Mouse (Mus musculus): ENCODE results near the gene Jph4. TPM values are rescaled to one million over a fixed set of nuclear protein-coding genes. Genes with fewer than 3 reads are reported as not detected.
A peak's percentile ranks its signal among the peaks of the same experiment; 100 is the strongest.

Jph4 gene
- total RNA-seq, 2 experiments from 2014 or later: 300 to 347 TPM

DNA sequence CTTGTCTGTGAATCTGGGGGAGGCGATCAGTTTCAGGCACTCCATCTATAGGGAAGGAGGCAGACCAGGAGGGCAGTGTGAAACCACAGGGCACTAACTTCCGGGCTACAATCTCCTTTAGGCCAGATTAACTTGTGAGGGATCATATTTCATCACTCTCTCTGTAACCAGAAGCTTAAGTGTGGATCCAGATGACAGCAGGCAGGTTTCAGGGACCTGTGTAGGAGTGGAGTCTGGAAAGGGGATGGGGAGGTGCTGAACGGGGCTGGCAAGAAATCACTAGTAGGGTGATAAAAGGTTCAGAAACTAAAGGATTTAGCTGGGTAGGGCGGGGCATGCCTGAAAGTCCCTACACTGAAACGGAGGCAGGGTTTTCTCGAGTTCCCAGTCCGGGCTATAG lies 11.3 kb downstream of the Jph4 start:
- Histone ChIP-seq H3K27ac (peak overlapping the region; percentile 89), H3K4me3 (peak overlapping the region; percentile 53)
- DNase-seq (ENCODE audit: extremely low spot score in 1 of 2, low spot score in 2 of 2): no peak
- no peak for TF ChIP-seq CTCF (IDR thresholded peaks at IDR 0.05)
- intact Hi-C loops (cut with DNase I): no loop called here

DNA sequence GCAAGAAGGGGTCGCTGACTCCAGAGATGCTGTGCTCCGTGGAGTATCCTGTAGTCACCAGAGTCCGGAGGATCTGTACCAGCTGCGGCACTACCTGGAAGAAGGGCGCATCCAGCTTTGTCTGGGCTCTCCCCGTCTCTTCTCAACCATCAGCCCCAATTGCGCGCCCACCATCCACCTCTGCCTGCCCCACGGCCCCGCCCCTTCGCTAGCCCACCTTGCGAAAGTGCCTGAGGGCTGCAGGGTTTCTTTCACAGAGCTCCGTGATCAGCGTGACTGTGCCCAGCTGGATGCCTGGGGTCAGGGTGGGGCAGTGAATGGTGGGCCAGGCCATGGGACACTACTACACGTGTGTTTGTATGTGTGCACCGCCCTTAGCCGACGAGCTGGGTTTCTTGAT lies 12.4 kb downstream of the Jph4 start:
- DNase-seq (ENCODE audit: extremely low spot score in 1 of 2, low spot score in 2 of 2): no peak
- intact Hi-C loops (cut with DNase I): no loop called here
- TF ChIP-seq CTCF (IDR thresholded peaks at IDR 0.05): no peak

DNA sequence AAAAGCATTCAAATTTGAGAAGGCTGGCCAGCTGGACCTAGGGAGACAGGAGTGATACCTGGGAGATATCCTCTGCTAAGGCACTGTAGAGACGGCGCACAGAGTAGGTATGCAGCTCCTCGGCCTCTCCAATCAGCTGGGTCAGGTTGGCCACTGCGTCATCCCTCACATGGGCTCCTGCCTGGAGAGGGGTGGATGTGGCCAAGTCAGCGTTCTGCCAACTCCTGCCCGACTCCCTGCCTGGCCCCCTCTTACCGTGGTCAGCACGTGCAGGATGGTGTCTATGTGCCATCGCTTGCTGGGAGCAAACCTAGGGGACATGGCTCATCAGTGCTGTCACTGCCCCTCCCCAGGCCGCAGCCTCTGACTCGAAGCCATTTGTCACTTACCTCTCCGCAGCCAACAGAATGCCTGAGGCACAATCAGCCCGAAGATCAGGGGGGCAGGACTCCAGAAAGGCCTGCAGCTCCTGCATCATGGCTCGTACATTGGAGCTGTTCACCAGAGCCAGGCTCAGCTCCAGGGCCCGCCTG lies 14.4 kb downstream of the Jph4 start:
- no peak for DNase-seq (ENCODE audit: extremely low spot score in 1 of 2, low spot score in 2 of 2)
- H3K27ac ChIP-seq: no peak overlapping the region
- no peak overlapping the region for H3K4me3 ChIP-seq
- no peak for TF ChIP-seq CTCF (IDR thresholded peaks at IDR 0.05)
- intact Hi-C loops (cut with DNase I): no loop called here

More for the DNA sequence above, 12.4 kb downstream of the Jph4 start:
- no peak overlapping the region for H3K4me3 ChIP-seq
- no peak overlapping the region for H3K27ac ChIP-seq

DNA sequence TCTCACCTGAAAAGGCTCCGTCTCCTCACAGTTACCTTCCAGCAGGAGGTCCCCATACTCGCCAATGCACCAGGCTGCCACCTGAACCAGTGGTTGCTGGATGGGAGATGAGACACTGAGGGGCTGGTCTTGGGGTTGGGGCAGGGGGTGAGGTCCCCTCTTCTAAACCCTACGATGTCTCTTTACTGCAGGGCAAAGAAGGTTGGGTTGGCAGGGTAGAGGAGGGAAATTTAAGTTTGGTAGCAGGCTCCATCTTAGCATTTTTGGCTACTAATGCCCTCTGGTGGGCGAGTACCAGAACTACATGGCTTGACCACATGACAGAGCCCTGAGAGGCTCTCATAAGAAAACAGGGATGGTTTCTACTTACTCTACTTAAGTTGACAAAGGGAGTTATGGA lies 15.1 kb downstream of the Jph4 start:
- DNase-seq (ENCODE audit: extremely low spot score in 1 of 2, low spot score in 2 of 2): peak in 1 of 2 experiments; percentile 71
- H3K4me3 ChIP-seq: no peak overlapping the region
- H3K27ac ChIP-seq: no peak overlapping the region
- peak; percentile 92 for TF ChIP-seq CTCF (IDR thresholded peaks at IDR 0.05)
- intact Hi-C loops (cut with DNase I): loop anchor here (1.0 kb wide), 1 partner anchor 74 kb away; no protein-coding TSS in a partner anchor

DNA sequence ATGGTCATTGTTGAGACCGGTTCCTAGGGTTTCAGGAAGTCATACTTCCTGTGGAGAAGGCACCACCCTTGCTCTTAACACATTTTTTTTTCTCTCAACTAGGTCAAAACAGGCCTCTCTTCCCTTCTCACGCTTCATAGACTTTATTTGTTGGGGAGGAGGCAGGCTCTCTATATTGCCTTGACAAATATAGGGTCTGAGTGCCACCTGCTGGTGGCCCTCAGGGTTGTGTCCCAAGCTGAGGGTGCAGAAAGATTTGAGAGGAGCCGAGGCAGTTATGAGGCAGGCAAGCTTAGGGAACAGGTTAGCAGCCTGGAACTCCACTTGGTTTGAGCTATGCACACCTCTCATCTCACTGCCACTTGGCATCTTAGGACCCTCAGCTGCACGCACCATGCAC lies 18.7 kb downstream of the Jph4 start:
- no peak for DNase-seq (ENCODE audit: extremely low spot score in 1 of 2, low spot score in 2 of 2)
- TF ChIP-seq CTCF (IDR thresholded peaks at IDR 0.05): peak; percentile 67
- intact Hi-C loops (cut with DNase I): loop anchor here (1.0 to 5.0 kb wide), 2 partner anchors 74 to 186 kb away; partner anchors contain the start of gene Slc22a17
- H3K4me3 ChIP-seq: no peak overlapping the region
- H3K27ac ChIP-seq: no peak overlapping the region

DNA sequence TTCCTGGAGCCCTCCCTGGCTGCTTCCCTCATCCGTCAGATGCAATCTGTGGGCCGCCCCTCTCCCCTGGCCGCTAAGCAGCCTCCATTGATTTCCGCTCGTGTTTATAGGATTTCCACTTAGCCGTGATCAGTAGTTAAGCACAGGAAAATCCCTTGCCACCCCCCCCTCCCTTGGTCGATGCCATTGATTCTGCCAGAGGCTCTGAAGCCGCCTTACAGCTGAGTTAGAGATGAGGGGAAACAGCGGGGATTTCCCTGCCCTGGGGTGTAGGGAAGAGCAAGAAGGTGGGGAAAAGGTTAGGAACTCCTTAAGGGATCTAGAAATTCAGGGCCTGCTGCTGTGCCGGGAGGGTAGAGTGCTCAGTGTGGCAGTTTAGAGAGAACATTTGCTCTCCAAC lies 19.1 kb downstream of the Jph4 start:
- Histone ChIP-seq H3K27ac (no peak overlapping the region), H3K4me3 (no peak overlapping the region)
- no peak for TF ChIP-seq CTCF (IDR thresholded peaks at IDR 0.05)
- intact Hi-C loops (cut with DNase I): loop anchor here (1.0 to 5.0 kb wide), 2 partner anchors 73 to 185 kb away; partner anchors contain the start of gene Slc22a17
- DNase-seq (ENCODE audit: extremely low spot score in 1 of 2, low spot score in 2 of 2): no peak

DNA sequence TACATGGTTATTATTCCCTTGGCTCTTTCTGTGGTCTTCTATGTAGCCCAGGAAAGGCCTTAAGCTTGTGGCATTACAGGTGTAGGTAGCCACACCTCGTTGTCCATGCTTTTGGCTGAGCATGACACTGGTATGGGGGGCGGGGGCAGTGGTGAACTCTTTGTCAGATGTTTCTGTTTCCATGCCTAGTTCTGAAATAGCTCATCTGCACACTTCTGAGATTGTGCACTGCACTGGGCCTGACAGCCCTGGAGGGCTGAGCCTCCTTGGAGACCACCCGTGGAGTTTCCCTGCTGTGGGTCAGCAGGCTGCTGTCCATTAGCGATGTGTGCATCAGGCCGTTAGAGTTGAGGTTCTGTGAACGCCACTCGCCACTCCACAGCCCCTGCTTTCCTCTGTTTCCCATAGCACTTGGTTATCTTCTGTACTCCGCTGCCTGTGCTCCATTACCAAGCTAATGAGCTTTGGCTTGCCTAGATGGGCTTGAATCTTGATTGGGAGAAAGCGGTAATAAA lies 20.1 kb downstream of the Jph4 start:
- TF ChIP-seq CTCF (IDR thresholded peaks at IDR 0.05): no peak
- Histone ChIP-seq H3K4me3 (no peak overlapping the region), H3K27ac (0 out of 2 replicates have a peak overlapping the region, but pooled peaks have one; percentile 1)
- no peak for DNase-seq (ENCODE audit: extremely low spot score in 1 of 2, low spot score in 2 of 2)
- intact Hi-C loops (cut with DNase I): loop anchor here (5.0 kb wide), 1 partner anchor 184 kb away; the partner anchor contains the start of gene Slc22a17

DNA sequence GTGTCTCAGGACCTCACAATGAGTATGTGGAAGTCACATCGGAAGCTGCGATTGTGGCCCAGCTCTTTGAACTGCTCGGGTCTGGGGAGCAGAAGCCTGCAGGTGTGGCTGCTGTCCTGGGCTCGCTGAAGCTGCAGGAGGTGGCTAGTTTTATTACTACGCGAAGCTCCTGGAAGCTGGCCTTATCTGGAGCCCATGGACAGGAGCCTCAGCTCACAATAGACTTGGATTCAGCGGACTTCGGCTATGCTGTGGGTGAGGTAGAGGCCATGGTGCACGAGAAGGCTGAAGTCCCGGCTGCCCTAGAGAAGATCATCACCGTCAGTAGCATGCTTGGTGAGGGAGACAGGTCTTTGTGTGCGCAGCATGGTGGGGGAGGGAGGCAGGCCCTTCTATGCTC lies 21.1 kb downstream of the Jph4 start:
- TF ChIP-seq CTCF (IDR thresholded peaks at IDR 0.05): no peak
- H3K4me3 ChIP-seq: peak overlapping the region; percentile 69
- intact Hi-C loops (cut with DNase I): loop anchor here (5.0 kb wide), 1 partner anchor 183 kb away; the partner anchor contains the start of gene Slc22a17
- peak overlapping the region; percentile 26; the same call in 1 of the 2 replicates for H3K27ac ChIP-seq
- no peak for DNase-seq (ENCODE audit: extremely low spot score in 1 of 2, low spot score in 2 of 2)

DNA sequence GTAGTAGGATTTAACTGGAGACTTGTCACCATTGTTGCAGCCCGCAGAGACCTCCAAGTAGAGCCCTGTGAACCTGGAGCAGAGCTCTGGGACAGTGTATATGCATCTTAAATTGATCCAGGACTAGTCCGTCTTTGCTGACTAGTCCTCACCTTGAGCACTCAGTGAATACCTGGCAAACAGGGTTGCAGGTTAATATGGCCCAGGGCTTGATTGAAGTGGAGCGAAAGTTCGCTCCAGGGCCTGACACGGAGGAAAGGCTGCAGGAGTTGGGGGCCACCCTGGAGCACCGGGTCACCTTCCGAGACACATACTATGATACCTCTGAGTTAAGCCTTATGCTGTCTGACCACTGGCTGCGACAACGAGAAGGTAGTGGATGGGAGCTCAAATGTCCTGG lies 21.5 kb downstream of the Jph4 start:
- H3K4me3 ChIP-seq: peak overlapping the region; percentile 69
- DNase-seq (ENCODE audit: extremely low spot score in 1 of 2, low spot score in 2 of 2): no peak
- intact Hi-C loops (cut with DNase I): loop anchor here (5.0 kb wide), 1 partner anchor 183 kb away; the partner anchor contains the start of gene Slc22a17
- TF ChIP-seq CTCF (IDR thresholded peaks at IDR 0.05): no peak
- H3K27ac ChIP-seq: peak overlapping the region; percentile 99

DNA sequence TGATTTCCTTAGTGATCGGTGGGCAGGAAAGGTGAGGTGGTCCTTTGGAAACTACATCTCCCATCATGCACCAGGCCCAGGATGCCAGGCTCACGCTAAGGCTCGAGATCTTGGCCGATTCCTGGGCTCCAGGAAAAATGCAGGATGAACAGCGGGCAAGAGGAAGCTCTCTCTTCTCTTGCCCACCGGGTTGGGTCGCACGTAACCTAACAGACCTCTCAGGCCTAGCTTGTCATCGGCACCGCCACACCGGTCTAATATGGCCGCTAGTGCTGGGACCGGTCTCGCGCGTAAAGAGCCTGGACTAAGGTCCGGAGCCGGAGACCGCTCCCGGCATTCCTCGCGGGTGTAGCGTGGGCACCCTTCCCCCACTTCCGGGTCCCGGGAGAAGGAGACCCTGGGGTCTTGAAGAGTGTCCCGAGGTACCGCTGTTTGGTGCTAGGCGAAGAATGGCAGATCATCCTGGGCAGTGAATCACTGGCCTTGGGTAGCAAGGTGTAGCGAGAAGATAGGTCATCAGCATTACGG lies 22.0 kb downstream of the Jph4 start, which contains the start of gene Thtpa:
Gene Thtpa, plus strand, starts transcription at position 81 of the 528 bp plus-strand sequence.
- H3K27ac ChIP-seq: peak within 1 kb of the TSS; percentile 99
- peak within 1 kb of the TSS; percentile 69 for H3K4me3 ChIP-seq
- intact Hi-C loops (cut with DNase I): loop anchor here (5.0 kb wide), 2 partner anchors 182 to 197 kb away; partner anchors contain the start of gene Slc22a17
- DNase-seq (ENCODE audit: extremely low spot score in 1 of 2, low spot score in 2 of 2): peak; percentile 75 to 76
- no peak for TF ChIP-seq CTCF (IDR thresholded peaks at IDR 0.05)

DNA sequence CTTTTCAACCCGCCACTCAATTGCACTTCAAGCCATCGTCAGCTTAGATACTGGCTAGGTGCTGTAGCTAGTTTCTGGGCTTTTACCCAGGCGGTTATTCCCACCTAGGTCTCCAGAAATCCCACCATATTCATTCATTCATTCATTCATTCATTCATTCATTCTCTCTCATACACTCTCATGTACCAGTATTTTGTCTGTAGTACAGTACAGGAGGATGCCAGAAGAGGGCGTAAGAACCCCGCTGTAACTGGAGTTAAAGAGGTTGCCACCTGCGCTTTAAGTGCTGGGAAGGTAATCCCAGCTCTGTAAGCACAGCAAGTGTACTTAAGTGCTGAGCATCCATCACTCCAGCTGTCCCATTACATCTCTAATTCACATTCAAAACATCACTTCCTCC lies 22.8 kb downstream of the Jph4 start:
- no peak for DNase-seq (ENCODE audit: extremely low spot score in 1 of 2, low spot score in 2 of 2)
- intact Hi-C loops (cut with DNase I): loop anchor here (5.0 kb wide), 1 partner anchor 197 kb away; no protein-coding TSS in a partner anchor
- peak; percentile 7 for TF ChIP-seq CTCF (IDR thresholded peaks at IDR 0.05)
- Histone ChIP-seq H3K4me3 (no peak overlapping the region), H3K27ac (peak overlapping the region; percentile 99; the same call in 1 of the 2 replicates)

DNA sequence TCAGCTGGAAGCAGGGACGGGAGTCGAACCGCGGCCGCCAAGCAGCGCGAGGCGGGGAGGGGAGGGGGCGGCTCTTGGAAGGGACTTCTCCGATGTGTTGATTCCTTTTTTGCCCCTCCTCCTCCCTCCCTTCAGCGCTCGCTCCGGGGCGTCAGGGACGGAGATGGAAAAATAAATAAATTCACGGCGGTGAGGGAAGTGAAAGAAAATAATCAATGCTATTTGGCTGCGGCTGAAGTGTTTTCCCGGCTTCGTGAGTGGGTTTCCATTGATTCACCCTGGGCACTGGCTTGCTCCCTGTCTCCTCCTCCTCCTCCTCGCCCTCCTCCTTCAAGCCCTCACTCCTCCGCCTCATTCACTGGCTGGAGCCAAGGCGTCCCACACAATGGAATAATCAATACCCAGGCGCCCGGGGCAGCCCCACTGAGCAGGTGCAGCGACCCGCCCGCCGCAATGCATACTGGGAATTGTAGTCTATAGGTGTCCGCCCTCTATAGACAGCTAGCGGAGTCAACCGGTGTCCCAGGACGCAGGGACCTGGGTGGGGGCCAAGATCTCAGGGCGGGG lies 24.6 kb downstream of the Jph4 start, which contains the start of gene Zfhx2:
Gene Zfhx2, minus strand, starts transcription at position 314 of the 567 bp plus-strand sequence.
- Histone ChIP-seq H3K27ac (peak within 1 kb of the TSS; percentile 85), H3K4me3 (peak within 1 kb of the TSS; percentile 57)
- intact Hi-C loops (cut with DNase I): loop anchor here (1.0 to 5.0 kb wide), 2 partner anchors 38 to 195 kb away; no protein-coding TSS in a partner anchor
- TF ChIP-seq CTCF (IDR thresholded peaks at IDR 0.05): peak; percentile 23
- DNase-seq (ENCODE audit: extremely low spot score in 1 of 2, low spot score in 2 of 2): peak; percentile 94 to 95
